Mouse (Mus musculus) lung, embryonic 16.5 days (tissue): ENCODE measurements around the gene Tmem54. TPM values are rescaled to one million over a fixed set of nuclear protein-coding genes. Genes with fewer than 3 reads are reported as not detected.
A peak's percentile ranks its signal among the peaks of the same experiment; 100 is the strongest.

Source experiments
- ATAC-seq: fragments of 200-750 bp; cut with Nextera tagmentation; 2 replicates; pipeline ENCODE4 v1.8.0; 2017; ENCODE audit warnings: low read depth, mild to moderate bottlenecking, moderate library complexity
- H3K27ac ChIP-seq: fragments of 300-500 bp; sonication (generic); 2 replicates; pipeline ENCODE4 v1.5.1; 2014; ENCODE audit warnings: mild to moderate bottlenecking, control low read depth, low read length
- H3K27me3 ChIP-seq: fragments of 300-500 bp; sonication (generic); 2 replicates; pipeline ENCODE4 v1.6.1; 2014; ENCODE audit warnings: low read depth, low read length, mixed read lengths; ENCODE audit not compliant: control insufficient read depth, insufficient read depth
- H3K36me3 ChIP-seq: fragments of 300-500 bp; sonication (generic); 2 replicates; pipeline ENCODE4 v1.6.1; 2014; ENCODE audit warnings: low read length; ENCODE audit not compliant: control insufficient read depth, insufficient read depth
- H3K4me1 ChIP-seq: fragments of 300-500 bp; sonication (generic); replicated peaks from 2 replicates; pipeline ENCODE4 v1.6.1; 2014; ENCODE audit warnings: low read length, mixed read lengths; ENCODE audit not compliant: control insufficient read depth, insufficient read depth
- H3K4me2 ChIP-seq: fragments of 300-500 bp; sonication (generic); 2 replicates; pipeline ENCODE4 v1.6.1; 2014; ENCODE audit warnings: low read depth, low read length, control low read depth
- H3K4me3 ChIP-seq: fragments of 300-500 bp; sonication (generic); 2 replicates; pipeline ENCODE4 v1.5.1; 2014; ENCODE audit warnings: mild to moderate bottlenecking, low read length, control low read depth
- H3K9ac ChIP-seq: fragments of 300-500 bp; sonication (generic); 2 replicates; pipeline ENCODE4 v1.6.1; 2014; ENCODE audit warnings: low read length, control low read depth
- H3K9me3 ChIP-seq: fragments of 300-500 bp; sonication (generic); 2 replicates; pipeline ENCODE4 v1.6.1; 2016; ENCODE audit warnings: low read length; ENCODE audit not compliant: control insufficient read depth
- WGBS: fragments of 180-500 bp; shearing (Covaris S2); extraction: QIAGEN DNeasy Blood & Tissue Kit; methylation state at CpG from one replicate; pipeline ENCODE4 v1.1.7; 2014; 5-methylcytosine and 5-hydroxymethylcytosine counted together
- polyA plus RNA-seq: library from polyadenylated mRNA; unstranded; fragments of >200 nt; fragmentation: Nextera tagmentation; extraction: Ambion mirVana; gene quantifications from 2 replicates; pipeline ENCODE4 v1.2.1, GENCODE M21; 2015

The Tmem54 gene
- polyA plus RNA-seq, 1 experiment from 2014 or later = 16.3 TPM

DNA sequence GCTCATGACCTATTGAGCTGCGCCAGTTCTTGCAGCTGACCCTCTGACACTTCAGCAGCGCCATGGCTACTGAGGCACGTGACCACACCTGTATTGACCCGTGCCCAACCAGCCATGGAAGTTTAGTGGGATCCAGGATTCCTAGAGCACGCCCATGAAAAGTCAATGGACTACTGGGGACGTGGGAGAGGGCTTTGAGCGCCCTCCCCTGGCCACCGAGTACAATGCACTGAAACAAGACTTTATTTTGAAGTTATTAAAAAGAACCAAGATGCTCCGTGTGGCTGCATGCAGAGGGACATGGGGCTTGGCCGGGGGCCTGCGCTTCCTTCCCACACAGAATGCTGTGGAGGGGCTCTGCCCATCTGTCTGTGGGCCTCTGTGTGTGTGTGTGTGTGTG is 6.0 kb downstream of the Tmem54 start:
- Histone ChIP-seq H3K36me3 (no peaks in the 10 kb centered on the region), H3K27me3 (no peaks in the 10 kb centered on the region; the same call in 1 of the 2 replicates), H3K4me1 (peaks cover 12% of the 10 kb centered on the region), H3K27ac (no peak overlapping the region), H3K4me3 (no peak overlapping the region), H3K9me3 (no peaks in the 10 kb centered on the region; the same call in none of the 2 replicates), H3K9ac (no peak overlapping the region), H3K4me2 (no peak overlapping the region)
- WGBS = 46% methylated on average over 11 of the region's 11 CpGs
- ATAC-seq = no peak

DNA sequence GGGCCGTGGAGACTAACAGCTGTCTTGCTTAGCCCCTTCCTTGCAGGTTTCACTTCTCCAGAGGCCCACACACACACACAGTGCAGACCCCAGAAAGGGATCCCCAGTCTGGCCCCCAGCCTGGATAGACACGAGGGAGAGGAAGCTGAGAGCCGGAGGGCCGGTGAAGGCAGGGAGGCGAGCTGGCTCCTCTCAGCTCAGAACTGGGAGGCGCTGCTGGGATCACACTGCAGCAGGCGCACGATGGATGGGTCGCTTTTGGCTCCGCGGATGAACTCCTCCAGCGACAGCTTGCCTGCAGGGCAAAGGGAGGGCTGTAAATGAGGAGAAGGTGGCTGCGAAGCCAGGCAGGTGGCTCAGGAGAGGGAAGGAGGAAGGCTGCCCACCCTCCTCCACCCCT is 6.9 kb downstream of the Tmem54 start:
- Histone ChIP-seq H3K9ac (no peak overlapping the region), H3K4me2 (peak overlapping the region; percentile 32), H3K27me3 (no peaks in the 10 kb centered on the region; the same call in 1 of the 2 replicates), H3K9me3 (no peaks in the 10 kb centered on the region; the same call in none of the 2 replicates), H3K36me3 (no peaks in the 10 kb centered on the region), H3K4me1 (peaks cover 11% of the 10 kb centered on the region), H3K4me3 (no peak overlapping the region), H3K27ac (no peak overlapping the region)
- ATAC-seq = peak; percentile 8; the same call in 1 of the 2 replicates
- WGBS = 29% methylated on average over 13 of the region's 13 CpGs

DNA sequence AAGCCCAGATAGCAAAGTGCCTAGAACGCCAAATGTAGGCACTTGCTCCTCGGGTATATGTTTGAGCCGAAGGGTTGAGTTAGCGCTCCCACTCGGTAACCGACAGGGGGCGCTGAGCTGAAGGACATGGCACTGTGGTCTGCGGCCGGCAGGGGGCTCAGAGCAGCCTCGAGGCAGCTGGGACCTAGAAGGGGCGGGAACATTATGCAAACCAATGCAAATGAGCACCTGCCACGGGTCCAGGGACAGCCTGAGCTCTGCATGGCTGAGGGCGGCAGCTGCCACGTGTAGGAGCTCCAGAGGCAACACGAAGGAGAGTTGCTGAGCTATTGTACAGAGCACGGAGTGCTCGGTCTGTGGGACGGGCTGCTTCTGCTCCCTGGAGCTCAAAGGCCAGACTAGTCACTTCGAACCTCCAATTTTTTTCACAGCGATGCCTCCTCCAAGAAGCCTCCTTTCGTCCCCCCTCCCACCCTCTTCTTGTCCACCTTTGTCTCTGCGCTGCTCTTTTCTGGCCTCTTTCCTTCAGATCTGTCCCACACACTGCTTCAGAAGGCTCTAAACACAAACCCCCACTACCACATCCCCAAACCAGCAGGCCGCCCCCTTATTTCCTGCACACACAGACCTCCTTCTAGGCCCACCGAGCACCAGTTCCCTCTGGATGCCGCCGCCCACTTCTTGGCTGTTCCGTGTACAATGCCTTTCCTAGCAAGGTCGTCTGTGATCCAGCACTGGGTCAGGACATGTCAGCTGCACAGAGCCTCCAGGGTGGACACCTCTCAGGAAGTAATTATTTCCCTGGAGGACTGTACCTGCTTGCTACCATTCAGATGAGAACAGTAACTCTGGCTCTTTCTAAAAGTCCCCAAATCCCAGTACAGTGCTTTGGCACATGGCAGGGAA is 8.0 kb downstream of the Tmem54 start:
- H3K4me1 ChIP-seq = peaks cover 6% of the 10 kb centered on the region
- no peak overlapping the region for H3K4me2 ChIP-seq
- peak; percentile 70 for ATAC-seq
- H3K9ac ChIP-seq = no peak overlapping the region
- no peaks in the 10 kb centered on the region; the same call in 1 of the 2 replicates for H3K27me3 ChIP-seq
- H3K9me3 ChIP-seq = no peaks in the 10 kb centered on the region; the same call in none of the 2 replicates
- WGBS = 27% methylated on average over 28 of the region's 28 CpGs
- H3K36me3 ChIP-seq = no peaks in the 10 kb centered on the region
- no peak overlapping the region for H3K4me3 ChIP-seq
- no peak overlapping the region for H3K27ac ChIP-seq

DNA sequence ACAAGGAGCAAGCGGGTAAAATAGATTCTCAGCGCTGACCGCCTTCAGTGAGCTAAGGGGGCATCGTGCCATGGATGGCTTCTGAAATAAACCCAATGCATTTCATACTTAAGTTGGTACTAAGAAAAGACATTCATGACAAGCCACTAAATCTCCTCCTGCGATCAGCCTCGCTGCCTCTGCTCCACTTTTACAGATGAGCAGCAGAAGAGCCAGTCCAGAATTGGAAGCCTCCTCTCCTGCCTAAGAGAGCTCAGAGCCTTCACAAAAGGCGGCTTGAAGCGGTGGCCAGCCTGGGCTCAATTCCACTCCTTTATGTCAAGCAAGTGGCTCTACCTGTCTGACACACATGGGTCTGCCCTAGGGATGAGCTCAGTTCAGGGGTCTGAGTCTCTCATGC is 11.4 kb downstream of the Tmem54 start:
- H3K27me3 ChIP-seq = peaks cover 25% of the 10 kb centered on the region
- 89% methylated on average over 8 of the region's 8 CpGs for WGBS
- H3K4me1 ChIP-seq = peaks cover 14% of the 10 kb centered on the region
- H3K9me3 ChIP-seq = no peaks in the 10 kb centered on the region; the same call in none of the 2 replicates
- H3K4me3 ChIP-seq = no peak overlapping the region
- no peak overlapping the region for H3K4me2 ChIP-seq
- no peak for ATAC-seq
- H3K27ac ChIP-seq = no peak overlapping the region
- H3K36me3 ChIP-seq = no peaks in the 10 kb centered on the region
- no peak overlapping the region for H3K9ac ChIP-seq

DNA sequence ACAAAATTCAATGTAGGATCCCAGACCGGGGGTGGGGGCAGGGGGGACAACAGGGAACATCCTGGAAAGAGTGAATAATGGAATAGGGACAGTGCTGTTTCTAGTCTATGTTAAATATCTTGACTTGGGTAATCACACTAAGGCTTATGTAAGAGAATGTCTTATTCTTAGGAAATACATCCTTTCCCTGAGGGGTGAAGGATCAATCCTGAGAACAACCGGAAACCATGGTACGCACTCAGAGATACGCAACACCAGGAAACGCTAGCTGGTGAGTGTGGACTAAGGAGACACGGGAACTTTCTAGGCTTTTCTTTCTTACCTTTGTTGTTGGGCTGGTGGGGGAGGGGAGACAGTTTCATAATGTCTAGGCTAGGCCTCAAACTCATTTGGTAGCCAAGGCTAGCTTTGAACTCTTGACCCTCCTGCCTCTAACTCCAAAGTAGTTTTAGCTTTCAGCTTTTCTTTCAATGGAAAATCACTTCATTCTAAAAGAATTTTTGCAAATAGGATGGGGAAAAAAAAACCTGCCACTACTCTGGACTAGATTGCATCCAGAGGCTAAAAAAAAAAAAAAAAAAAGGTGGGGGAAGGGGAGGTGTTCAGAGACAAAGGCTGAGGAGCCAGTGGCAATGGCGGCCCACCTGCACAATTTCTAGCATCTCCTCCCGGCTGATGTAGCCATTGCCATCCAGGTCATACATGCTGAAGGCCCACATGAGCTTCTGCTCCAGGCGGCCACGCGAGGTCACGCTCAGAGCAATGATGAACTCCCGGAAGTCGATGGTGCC is 12.6 kb downstream of the Tmem54 start:
- H3K27ac ChIP-seq = no peak overlapping the region
- ATAC-seq = no peak
- no peak overlapping the region for H3K4me3 ChIP-seq
- no peaks in the 10 kb centered on the region for H3K36me3 ChIP-seq
- H3K4me2 ChIP-seq = no peak overlapping the region
- H3K9ac ChIP-seq = no peak overlapping the region
- H3K27me3 ChIP-seq = peaks cover 27% of the 10 kb centered on the region
- no peaks in the 10 kb centered on the region; the same call in 1 of the 2 replicates for H3K9me3 ChIP-seq
- 80% methylated on average over 14 of the region's 14 CpGs for WGBS
- peaks cover 9% of the 10 kb centered on the region for H3K4me1 ChIP-seq

DNA sequence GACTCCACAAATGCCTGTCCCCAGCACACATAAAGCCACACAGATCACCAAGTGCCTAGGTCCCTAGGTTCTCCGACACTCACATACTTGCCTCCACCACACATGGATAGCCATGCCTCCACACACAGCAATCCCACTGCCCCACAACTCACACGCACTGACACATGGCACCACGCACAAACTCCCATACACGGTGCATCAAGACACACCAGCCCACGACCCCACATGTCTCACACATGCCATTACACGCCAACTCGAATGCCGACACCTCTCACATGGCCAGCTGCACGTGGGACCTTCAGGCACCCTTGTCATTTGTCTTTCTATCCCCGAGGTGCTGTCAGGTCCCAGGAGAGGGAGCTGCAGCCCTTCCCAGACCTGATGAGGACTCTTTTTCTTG is 14.4 kb downstream of the Tmem54 start:
- H3K4me3 ChIP-seq = no peak overlapping the region
- no peak overlapping the region for H3K27ac ChIP-seq
- peaks cover 34% of the 10 kb centered on the region for H3K27me3 ChIP-seq
- H3K36me3 ChIP-seq = no peaks in the 10 kb centered on the region
- no peaks in the 10 kb centered on the region for H3K9me3 ChIP-seq
- H3K4me2 ChIP-seq = no peak overlapping the region
- WGBS = 64% methylated on average over 10 of the region's 10 CpGs
- ATAC-seq = no peak
- no peak overlapping the region for H3K9ac ChIP-seq
- H3K4me1 ChIP-seq = peaks cover 9% of the 10 kb centered on the region

DNA sequence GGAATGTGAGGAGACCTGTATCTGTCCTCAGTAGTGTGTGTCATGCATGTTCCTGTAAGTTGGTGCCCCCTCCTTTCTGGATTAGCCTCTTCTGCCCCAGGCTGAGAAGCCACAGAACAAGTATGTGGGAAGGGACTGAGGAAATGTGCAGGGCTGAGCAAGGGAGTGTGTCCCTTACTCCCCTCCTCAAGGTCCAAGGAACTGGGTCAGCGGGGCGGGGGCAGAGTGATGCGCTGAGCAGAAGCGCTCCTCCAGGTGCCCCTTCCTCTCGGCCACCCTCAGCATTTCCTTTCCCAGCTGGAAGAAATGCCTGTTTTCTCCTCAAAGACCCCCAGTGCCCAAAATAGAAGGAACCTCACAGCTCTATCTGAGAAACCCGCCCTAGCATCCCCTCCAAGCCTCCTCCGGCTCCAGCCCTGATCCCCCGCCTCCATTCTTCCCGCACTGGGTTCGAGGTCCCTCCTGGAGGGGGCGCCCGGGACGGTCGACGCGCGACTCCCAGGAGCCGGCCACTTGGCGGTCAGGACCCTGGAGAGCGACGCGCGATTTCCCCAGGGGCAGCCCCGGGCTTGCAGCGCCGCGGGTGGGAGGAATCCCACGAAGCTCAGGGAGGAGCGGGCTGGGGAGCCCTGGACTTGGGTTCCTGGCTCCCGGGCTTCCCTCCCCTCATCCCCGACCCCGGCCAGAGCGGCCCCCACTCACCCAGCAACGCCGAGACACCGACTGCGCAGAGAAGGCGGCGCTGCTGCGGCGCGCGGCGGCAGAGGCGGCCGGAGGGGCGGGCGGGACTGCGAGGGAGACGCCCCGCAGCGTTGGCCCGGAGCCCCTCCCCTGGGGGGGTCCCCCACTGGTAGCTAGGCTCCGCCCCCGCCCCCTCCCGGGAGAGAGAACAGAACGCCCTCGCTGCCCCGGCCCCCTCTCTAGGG is 15.4 kb downstream of the Tmem54 start:
- peaks cover 15% of the 10 kb centered on the region for H3K4me1 ChIP-seq
- H3K9ac ChIP-seq = no peak overlapping the region
- H3K27me3 ChIP-seq = peaks cover 36% of the 10 kb centered on the region
- H3K9me3 ChIP-seq = no peaks in the 10 kb centered on the region
- H3K27ac ChIP-seq = no peak overlapping the region
- H3K36me3 ChIP-seq = no peaks in the 10 kb centered on the region
- H3K4me3 ChIP-seq = peak overlapping the region; percentile 47
- WGBS = 3% methylated on average over 53 of the region's 59 CpGs
- H3K4me2 ChIP-seq = peak overlapping the region; percentile 91
- peak; percentile 48 for ATAC-seq

DNA sequence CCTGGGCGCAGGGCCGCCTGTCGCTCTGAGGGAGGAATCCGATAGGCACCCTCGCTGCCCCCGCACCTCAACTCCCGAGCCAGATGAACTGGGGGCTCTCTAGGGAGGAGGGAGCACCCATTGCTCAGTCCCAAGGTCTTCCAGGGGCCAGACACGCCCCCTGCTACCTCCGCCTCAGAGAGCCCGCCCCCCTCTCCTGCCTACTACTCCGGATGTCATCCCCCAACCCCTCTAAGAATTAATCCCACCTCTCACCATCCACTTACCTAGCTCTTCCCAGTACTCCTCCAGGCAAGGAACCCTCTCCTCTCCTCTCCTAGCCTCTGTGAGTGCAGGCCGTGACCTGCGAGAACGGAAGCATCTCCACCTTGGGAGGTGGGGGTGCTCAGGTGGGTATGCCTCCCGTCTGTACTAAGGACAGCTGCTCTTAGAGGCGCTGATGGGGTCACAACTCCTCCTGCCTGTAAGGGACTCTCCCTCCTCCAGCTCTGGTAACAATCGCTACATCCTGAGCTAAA is 16.3 kb downstream of the Tmem54 start, which contains the start of gene Hpca:
Hpca (minus strand) TSS at position 468 of the 518 bp plus-strand sequence.
- Histone ChIP-seq H3K9ac (no peak within 1 kb of the TSS), H3K4me3 (peak within 1 kb of the TSS; percentile 47), H3K27ac (no peak within 1 kb of the TSS), H3K4me1 (peaks cover 15% of the 10 kb centered on the region), H3K27me3 (peaks cover 36% of the 10 kb centered on the region), H3K4me2 (peak within 1 kb of the TSS; percentile 91), H3K36me3 (no peaks in the 10 kb centered on the region), H3K9me3 (no peaks in the 10 kb centered on the region)
- 2% methylated on average over 17 of the region's 17 CpGs for WGBS
- no peak for ATAC-seq
